In the genomic region with DNA sequence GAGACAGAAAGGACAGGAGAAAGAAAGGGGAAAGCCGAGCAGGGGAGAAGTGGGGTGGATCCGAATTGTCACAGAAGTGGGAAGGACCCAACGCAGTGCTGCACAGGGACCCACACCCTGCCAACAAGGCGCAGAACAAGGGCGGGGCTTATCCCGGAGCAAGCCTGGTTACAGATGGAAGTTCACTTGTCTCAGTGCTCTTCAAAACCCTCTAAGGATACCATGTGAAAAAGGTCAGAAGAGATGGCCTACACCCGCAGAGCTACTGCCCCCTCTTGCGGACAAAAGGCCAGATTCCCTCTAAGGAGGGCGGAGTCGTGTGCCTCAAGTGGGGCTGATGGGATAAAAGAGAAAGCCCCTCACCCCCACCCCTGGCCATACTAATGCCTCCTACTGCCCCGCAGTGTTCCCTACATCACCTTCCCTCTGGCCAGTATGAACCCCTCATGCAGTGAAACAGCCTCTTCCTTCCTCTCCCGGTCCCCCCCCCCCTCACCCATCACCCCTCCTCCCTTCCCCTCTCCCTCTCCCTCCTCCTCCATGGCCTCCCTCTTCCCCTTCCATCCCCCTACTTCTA, we compare ENCODE assay signal across 10 mouse cellular contexts.
DNase-seq lines count a peak whose midpoint lies in the region; ATAC-seq and TF ChIP-seq lines count a peak whose summit lies in the region.
"Had no signal": no experiment of that assay in that cellular context is flagged by ENCODE, and none has a peak within 500 bp of the region (broad histone marks: within the 10 kb centered on the region; RNA-seq: fewer than 3 reads in every experiment).

No protein-coding gene starts in this region.

- no peak for DNase-seq in forebrain, embryonic 10.5 days (ENCODE audit: extremely low spot score, low spot score)
- no peak for DNase-seq in right cerebral cortex, postnatal 25 days
- DNase-seq in urinary bladder, postnatal 10 days (ENCODE audit: low spot score) = no peak
- no peak for DNase-seq in left cerebral cortex, adult 8-10 months (ENCODE audit: low spot score in 2 of 2)
- DNase-seq: cerebellum, adult 2 months had no signal

- WGBS in forebrain, embryonic 10.5 days = 17% methylated on average over 12 of the region's 12 CpGs
- WGBS in forebrain, embryonic 16.5 days = 29% methylated on average over 11 of the region's 12 CpGs
- 30% methylated on average over 12 of the region's 12 CpGs for WGBS in embryonic facial prominence, embryonic 12.5 days
- WGBS in midbrain, embryonic 13.5 days = 25% methylated on average over 12 of the region's 12 CpGs

- no peak overlapping the region for H3K4me2 ChIP-seq in forebrain, embryonic 16.5 days (ENCODE audit: low read length)
- 0 out of 2 replicates have a peak overlapping the region, but pooled peaks have one; percentile 9 for H3K4me2 ChIP-seq in embryonic facial prominence, embryonic 12.5 days (replicated peaks)
- no peak overlapping the region for H3K4me2 ChIP-seq in midbrain, embryonic 13.5 days (replicated peaks)

- H3K9ac ChIP-seq in forebrain, embryonic 16.5 days (replicated peaks; ENCODE audit: low read depth, low read length) = no peak overlapping the region
- no peak overlapping the region for H3K9ac ChIP-seq in embryonic facial prominence, embryonic 12.5 days
- H3K9ac ChIP-seq in midbrain, embryonic 13.5 days (replicated peaks) = no peak overlapping the region; the same call in 1 of the 2 replicates

- peaks cover 12% of the 10 kb centered on the region for H3K27me3 ChIP-seq in forebrain, embryonic 10.5 days (ENCODE audit: poor library complexity, severe bottlenecking)
- no peaks in the 10 kb centered on the region for H3K27me3 ChIP-seq in forebrain, embryonic 16.5 days (replicated peaks; ENCODE audit: control insufficient read depth, insufficient read depth, low read length)
- H3K27me3 ChIP-seq in E14TG2a.4 (ENCODE audit: insufficient read depth, low read length) = peaks cover 7% of the 10 kb centered on the region; the same call in 1 of the 2 replicates
- no peaks in the 10 kb centered on the region for H3K27me3 ChIP-seq in embryonic facial prominence, embryonic 12.5 days
- no peaks in the 10 kb centered on the region for H3K27me3 ChIP-seq in midbrain, embryonic 13.5 days

- no peak overlapping the region for H3K4me3 ChIP-seq in forebrain, embryonic 10.5 days
- no peak overlapping the region for H3K4me3 ChIP-seq in forebrain, embryonic 16.5 days (replicated peaks; ENCODE audit: low read length)
- peak overlapping the region; percentile 45 for H3K4me3 ChIP-seq in E14TG2a.4 (replicated peaks; ENCODE audit: low read length)
- H3K4me3 ChIP-seq in embryonic facial prominence, embryonic 12.5 days = no peak overlapping the region
- H3K4me3 ChIP-seq in midbrain, embryonic 13.5 days (replicated peaks) = no peak overlapping the region
- H3K4me3 ChIP-seq: megakaryocyte, embryonic 14.5 days had no signal

- H3K4me1 ChIP-seq in forebrain, embryonic 10.5 days = peaks cover 39% of the 10 kb centered on the region
- peaks cover 27% of the 10 kb centered on the region for H3K4me1 ChIP-seq in forebrain, embryonic 16.5 days (replicated peaks; ENCODE audit: control insufficient read depth, insufficient read depth, low read length)
- H3K4me1 ChIP-seq in E14TG2a.4 (replicated peaks; ENCODE audit: low read depth, low read length) = peaks cover 12% of the 10 kb centered on the region
- no peaks in the 10 kb centered on the region for H3K4me1 ChIP-seq in embryonic facial prominence, embryonic 12.5 days
- H3K4me1 ChIP-seq in midbrain, embryonic 13.5 days (replicated peaks) = peaks cover 47% of the 10 kb centered on the region

- ATAC-seq in forebrain, embryonic 16.5 days = no peak
- ATAC-seq in embryonic facial prominence, embryonic 12.5 days (ENCODE audit: insufficient number of reproducible peaks, insufficient read depth, low FRiP score, low TSS enrichment) = no peak
- ATAC-seq in midbrain, embryonic 13.5 days = peak; percentile 38; the same call in 1 of the 2 replicates

- no peaks in the 10 kb centered on the region for H3K36me3 ChIP-seq in forebrain, embryonic 10.5 days (replicated peaks)
- no peaks in the 10 kb centered on the region for H3K36me3 ChIP-seq in forebrain, embryonic 16.5 days (ENCODE audit: control insufficient read depth, insufficient read depth)
- no peaks in the 10 kb centered on the region for H3K36me3 ChIP-seq in E14TG2a.4 (ENCODE audit: insufficient read depth, low read length)
- H3K36me3 ChIP-seq in embryonic facial prominence, embryonic 12.5 days = no peaks in the 10 kb centered on the region
- H3K36me3 ChIP-seq in midbrain, embryonic 13.5 days = no peaks in the 10 kb centered on the region

- H3K9me3 ChIP-seq in forebrain, embryonic 10.5 days = no peaks in the 10 kb centered on the region
- no peaks in the 10 kb centered on the region for H3K9me3 ChIP-seq in forebrain, embryonic 16.5 days (ENCODE audit: control insufficient read depth, low read length)
- no peaks in the 10 kb centered on the region for H3K9me3 ChIP-seq in E14TG2a.4 (ENCODE audit: low read length)
- H3K9me3 ChIP-seq in embryonic facial prominence, embryonic 12.5 days = no peaks in the 10 kb centered on the region
- H3K9me3 ChIP-seq in midbrain, embryonic 13.5 days = no peaks in the 10 kb centered on the region

- no peak for TF ChIP-seq CTCF in E14TG2a.4 (conservative IDR thresholded peaks at IDR 0.05; ENCODE audit: low read length)

- peak overlapping the region; percentile 56; the same call in 1 of the 2 replicates for H3K27ac ChIP-seq in forebrain, embryonic 10.5 days
- H3K27ac ChIP-seq in forebrain, embryonic 16.5 days (ENCODE audit: low read length) = no peak overlapping the region
- no peak overlapping the region for H3K27ac ChIP-seq in embryonic facial prominence, embryonic 12.5 days
- H3K27ac ChIP-seq in midbrain, embryonic 13.5 days = no peak overlapping the region; the same call in 1 of the 2 replicates
